Mouse (Mus musculus): ENCODE data around the gene Gm20517.

The Gm20517 gene

GRCm38 (mm10) chr17:47671988-47672310, 60.6 kb downstream of the Gm20517 start:
- in situ Hi-C loops (cut with MboI, MseI) = no loop called here

- in situ Hi-C loops (cut with MboI, MseI) = no loop called here
Measured at GRCm38 (mm10) chr17:47672311-47673111, 61.1 kb downstream of the Gm20517 start.

DNA sequence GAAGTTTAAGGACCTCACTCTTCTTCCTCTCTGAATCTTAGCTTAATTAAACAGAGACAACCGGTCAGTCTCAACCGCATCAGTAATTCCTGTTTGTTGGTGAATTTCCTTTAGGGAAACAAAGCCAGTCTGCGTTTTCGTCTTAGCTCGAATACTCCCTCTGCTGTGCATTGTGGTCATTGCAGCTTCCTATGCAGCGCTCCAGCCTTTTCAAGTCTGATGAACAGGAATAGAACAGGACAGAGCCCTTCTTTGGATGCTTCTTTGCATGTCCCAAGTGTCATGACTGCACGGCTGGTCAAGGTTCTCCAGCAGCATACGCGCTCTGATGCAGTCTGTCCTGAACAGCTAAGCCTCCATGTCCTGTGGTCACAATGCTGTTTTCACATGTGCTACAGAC, 65.2 kb downstream of the Gm20517 start:
- in situ Hi-C loops (cut with MboI, MseI) = no loop called here

GRCm38 (mm10) chr17:47678238-47678637, 66.8 kb downstream of the Gm20517 start:
- in situ Hi-C loops (cut with MboI, MseI) = no loop called here

DNA sequence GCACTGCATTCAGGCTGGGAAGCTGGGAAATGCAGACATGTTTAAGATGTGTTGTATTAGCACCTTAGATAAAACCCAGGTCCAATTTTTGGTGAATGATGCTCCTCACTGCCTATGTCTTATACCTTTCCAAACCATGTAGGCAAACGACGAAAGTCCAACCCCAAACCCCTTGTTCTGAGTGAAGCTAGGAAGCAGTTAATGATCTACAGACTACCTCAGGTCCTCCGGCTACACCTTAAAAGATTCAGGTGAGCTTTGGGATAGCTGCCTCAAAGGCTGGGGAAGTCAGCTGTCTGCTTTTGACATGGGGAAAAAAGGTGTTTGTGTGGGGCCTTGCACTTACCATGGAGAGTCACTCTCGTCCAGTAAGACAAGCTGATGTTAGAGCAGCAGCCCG, 67.3 kb downstream of the Gm20517 start:
- in situ Hi-C loops (cut with MboI, MseI) = no loop called here

DNA sequence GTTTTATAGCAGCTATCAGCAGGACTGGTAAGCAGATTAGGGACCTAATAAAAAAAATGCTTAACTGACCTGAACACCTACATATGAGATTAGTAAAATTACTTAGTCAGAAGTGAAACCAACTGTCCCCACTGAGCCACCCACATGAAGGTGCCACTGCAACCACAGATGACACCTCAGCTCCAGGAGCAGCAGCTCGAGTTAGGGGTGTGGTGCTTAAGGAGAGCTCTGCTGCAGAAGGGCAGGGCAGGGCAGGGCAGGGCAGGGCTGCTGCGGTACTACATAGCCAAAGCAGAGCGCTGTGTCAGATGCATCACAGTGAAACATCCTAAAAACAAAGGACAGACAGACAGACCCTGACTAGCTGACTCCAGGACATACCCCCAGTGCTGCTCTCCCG, 71.4 kb downstream of the Gm20517 start:
- in situ Hi-C loops (cut with MboI, MseI) = loop anchor here in 1 of 2 experiments (5.0 kb wide), 1 partner anchor 51 kb away; the partner anchor contains the start of gene Usp49

GRCm38 (mm10) chr17:47687409-47688343, 76.3 kb downstream of the Gm20517 start:
- in situ Hi-C loops (cut with MboI, MseI) = loop anchor here in 1 of 2 experiments (5.0 kb wide), 1 partner anchor 55 kb away; the partner anchor contains the start of gene Usp49

DNA sequence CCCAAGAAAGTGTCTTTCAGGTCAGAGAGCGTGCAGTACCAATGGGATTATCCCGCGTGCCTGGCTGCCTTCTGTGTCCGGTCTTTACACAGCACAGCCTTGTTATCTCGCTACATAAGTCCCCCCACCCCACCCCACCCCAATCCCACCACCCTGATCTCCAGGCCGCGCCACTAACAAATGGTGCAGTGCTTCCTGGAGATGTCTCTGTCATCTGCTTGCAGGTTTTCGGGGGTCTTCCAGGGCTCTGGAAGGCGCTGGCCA, 76.9 kb downstream of the Gm20517 start, which contains the start of gene Tomm6:
Gene Tomm6, minus strand, starts transcription at position 43 of the 264 bp plus-strand sequence.
- in situ Hi-C loops (cut with MboI, MseI) = loop anchor here in 1 of 2 experiments (5.0 kb wide), 1 partner anchor 56 kb away; the partner anchor contains the start of gene Usp49

GRCm38 (mm10) chr17:47688608-47689575, 77.5 kb downstream of the Gm20517 start, which contains the start of gene Frs3:
TSS of gene Frs3 (plus strand) at chr17:47689030.
- in situ Hi-C loops (cut with MboI, MseI) = loop anchor here in 1 of 2 experiments (5.0 kb wide), 1 partner anchor 57 kb away; the partner anchor contains the start of gene Usp49

- in situ Hi-C loops (cut with MboI, MseI) = loop anchor here in 1 of 2 experiments (5.0 kb wide), 2 partner anchors 58 to 183 kb away; partner anchors contain the start of genes Ccnd3 and Usp49
Measured at GRCm38 (mm10) chr17:47689894-47690293, 78.5 kb downstream of the Gm20517 start.

DNA sequence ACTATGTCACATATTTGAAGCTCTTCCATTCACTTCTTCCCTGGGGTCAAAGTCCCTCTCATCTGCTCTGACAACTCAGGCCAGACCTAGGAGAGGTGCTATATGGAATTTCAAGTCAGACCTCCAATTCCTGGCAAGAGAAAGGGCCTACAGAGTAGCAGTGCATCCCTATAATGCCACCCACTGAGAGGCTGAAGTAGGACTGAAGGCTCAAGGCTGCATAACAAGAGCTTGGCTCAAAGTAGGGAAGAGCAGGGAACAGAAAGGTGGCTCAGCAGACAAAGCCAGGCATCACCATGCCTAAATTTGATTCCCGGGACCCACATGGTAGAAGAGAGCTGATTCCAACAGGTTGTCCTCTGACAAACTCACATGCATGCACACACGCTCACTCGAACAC, 80.3 kb downstream of the Gm20517 start:
- in situ Hi-C loops (cut with MboI, MseI) = loop anchor here in 1 of 2 experiments (5.0 kb wide), 1 partner anchor 184 kb away; the partner anchor contains the start of gene Ccnd3

GRCm38 (mm10) chr17:47693671-47694441, 82.5 kb downstream of the Gm20517 start:
- in situ Hi-C loops (cut with MboI, MseI) = loop anchor here in 1 of 2 experiments (5.0 kb wide), 1 partner anchor 187 kb away; the partner anchor contains the start of gene Ccnd3

DNA sequence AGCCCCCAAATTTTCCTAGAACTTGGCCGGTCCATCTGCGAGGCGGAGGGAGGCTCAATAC, 82.9 kb downstream of the Gm20517 start, which contains the start of gene Gm21981:
Gene Gm21981, minus strand, starts transcription at position 14 of the 61 bp plus-strand sequence.
- in situ Hi-C loops (cut with MboI, MseI) = loop anchor here in 1 of 2 experiments (5.0 kb wide), 1 partner anchor 187 kb away; the partner anchor contains the start of gene Ccnd3

GRCm38 (mm10) chr17:47694503-47695336, 83.3 kb downstream of the Gm20517 start, which contains the start of gene Prickle4:
TSS of gene Prickle4 (minus strand) at chr17:47694736.
- in situ Hi-C loops (cut with MboI, MseI) = loop anchor here in 1 of 2 experiments (5.0 kb wide), 1 partner anchor 187 kb away; the partner anchor contains the start of gene Ccnd3

DNA sequence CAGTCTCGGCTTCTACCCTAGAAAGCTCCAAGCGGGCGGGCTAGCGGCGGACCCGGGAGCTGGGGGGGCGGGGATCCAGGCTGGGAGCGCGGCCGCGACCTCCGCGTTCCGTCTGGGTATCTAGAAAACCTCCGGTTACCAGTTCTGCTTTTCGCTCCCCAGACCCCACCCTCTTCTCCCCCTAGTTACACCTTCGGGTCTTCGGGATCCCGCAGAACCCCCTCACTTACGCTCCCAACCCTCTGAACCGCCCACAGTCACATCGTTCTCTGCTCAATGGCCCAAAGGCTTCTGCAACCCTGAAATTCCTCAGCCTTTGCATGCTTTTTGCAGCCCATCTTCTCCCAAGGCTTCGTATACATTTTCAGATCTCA, 83.9 kb downstream of the Gm20517 start:
- in situ Hi-C loops (cut with MboI, MseI) = no loop called here

DNA sequence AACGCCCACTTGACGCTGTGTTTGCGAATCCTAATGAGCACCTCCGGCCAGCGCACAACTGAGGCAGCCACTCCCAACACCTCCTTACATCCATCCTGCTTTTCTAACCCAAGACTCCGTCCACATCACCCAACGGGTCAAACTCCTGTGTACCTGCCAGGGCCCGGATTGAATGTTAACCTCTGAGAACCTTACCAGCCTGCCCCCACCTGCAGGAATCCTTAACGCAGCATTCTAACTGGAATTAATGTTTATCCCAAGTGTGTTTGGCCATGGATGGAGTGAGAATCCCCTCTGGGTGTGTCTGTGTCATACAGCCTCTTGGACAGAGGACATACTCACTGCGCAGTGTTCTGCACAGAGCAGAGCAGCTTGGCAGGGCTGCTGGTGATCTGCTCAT, 86.8 kb downstream of the Gm20517 start:
- in situ Hi-C loops (cut with MboI, MseI) = no loop called here

GRCm38 (mm10) chr17:47699055-47699454, 87.7 kb downstream of the Gm20517 start:
- in situ Hi-C loops (cut with MboI, MseI) = no loop called here

GRCm38 (mm10) chr17:47701793-47702192, 90.4 kb downstream of the Gm20517 start:
- in situ Hi-C loops (cut with MboI, MseI) = no loop called here
